Mouse (Mus musculus) splenic B cell, adult 2 months (primary cell): ENCODE results near the gene Sox5.

Experiments
- DNase-seq: peaks from one replicate; pipeline ENCODE4 v3.0.0-alpha.2; 2011; ENCODE audit warnings: low read depth, low spot score
- H3K27me3 ChIP-seq: 2 replicates; pipeline ENCODE4 v1.6.1; 2012; ENCODE audit warnings: mild to moderate bottlenecking, low read length, moderate library complexity, mixed read lengths; ENCODE audit not compliant: control insufficient read depth, poor library complexity, insufficient read depth, severe bottlenecking
- H3K36me3 ChIP-seq: 2 replicates; pipeline ENCODE4 v1.6.1; 2012; ENCODE audit warnings: mild to moderate bottlenecking, low read length, moderate library complexity, mixed read lengths; ENCODE audit not compliant: control insufficient read depth, poor library complexity, insufficient read depth, severe bottlenecking

The Sox5 gene

DNA sequence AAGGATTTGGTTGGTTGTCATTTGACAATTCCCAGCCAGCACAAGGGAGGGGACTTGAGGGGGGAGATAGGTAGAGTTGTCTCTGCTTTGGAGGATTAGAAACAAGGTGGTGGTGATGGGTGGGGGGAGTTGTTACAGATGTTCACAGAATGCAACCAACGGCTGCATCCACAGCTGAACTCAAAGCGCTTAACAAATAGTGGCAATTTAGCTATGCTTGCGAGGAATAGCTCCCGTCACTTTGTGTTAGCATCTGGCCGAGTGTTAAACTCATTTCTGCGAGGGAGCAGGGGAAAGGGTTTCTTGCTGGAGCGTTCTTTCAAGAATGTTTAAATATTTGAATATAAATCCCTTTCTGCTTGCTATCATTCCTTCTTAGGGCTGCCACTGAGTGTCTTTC lies 921.7 kb downstream of the Sox5 start:
- DNase-seq = no peak
- Histone ChIP-seq H3K36me3 (no peaks in the 10 kb centered on the region), H3K27me3 (no peaks in the 10 kb centered on the region)

DNA sequence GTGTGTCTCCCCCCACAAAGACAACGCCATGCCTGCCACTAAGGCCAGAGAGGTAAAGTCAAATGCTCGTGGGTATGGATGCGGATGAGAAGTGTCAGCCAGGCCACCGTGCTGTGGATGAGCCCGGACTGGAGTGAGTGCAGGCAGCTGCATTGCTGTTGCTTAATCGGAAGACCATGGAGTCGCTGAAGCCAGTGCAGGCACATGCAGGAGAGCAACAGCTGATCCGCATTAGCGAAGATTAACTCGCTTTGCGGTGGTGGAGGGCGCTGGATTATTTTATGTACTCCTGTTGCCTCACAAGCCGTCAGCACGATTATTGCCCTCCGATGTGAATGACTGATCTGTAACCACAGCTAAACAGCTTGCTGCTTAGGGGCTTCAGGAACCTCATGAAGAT lies 922.2 kb downstream of the Sox5 start:
- no peak for DNase-seq
- Histone ChIP-seq H3K27me3 (no peaks in the 10 kb centered on the region), H3K36me3 (no peaks in the 10 kb centered on the region)

DNA sequence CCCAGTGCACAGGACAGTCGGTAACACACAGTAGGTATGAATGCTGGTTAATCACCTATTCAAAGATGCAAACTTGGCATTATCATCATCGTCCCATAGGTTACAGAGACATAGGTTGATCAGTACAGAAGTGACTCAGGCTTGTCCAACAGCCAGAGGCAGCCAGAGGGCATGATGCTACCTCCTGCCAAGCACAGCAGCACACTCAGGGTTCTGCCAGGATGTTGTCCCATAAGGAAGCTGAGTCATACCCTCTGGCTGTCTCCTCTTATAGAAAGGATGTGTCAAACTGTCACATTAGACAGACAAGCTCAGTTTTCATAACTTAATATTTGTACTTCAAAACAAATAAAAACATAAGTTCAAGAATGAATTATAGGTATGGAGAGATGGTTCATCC lies 923.2 kb downstream of the Sox5 start:
- Histone ChIP-seq H3K27me3 (no peaks in the 10 kb centered on the region), H3K36me3 (no peaks in the 10 kb centered on the region)
- DNase-seq = no peak

DNA sequence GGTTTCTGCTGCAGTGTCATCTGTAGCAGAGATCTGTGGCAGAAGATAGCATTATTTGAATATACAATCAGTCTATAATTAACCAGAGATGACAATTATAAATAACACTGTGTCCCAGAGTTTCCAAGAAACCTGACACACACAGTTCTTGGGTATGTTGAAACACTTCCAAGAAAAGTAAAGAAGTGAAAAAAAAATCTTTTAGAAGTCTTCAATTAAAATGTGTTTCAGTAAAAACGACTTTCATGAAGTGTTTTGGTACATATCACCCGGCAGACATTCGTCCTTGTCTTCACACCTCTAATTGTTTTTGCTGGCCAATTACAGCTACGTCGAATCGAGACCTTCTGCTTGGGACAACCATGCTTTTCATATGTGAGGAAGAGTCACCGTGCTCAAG lies 924.4 kb downstream of the Sox5 start:
- H3K27me3 ChIP-seq = no peaks in the 10 kb centered on the region
- no peaks in the 10 kb centered on the region for H3K36me3 ChIP-seq
- DNase-seq = no peak

DNA sequence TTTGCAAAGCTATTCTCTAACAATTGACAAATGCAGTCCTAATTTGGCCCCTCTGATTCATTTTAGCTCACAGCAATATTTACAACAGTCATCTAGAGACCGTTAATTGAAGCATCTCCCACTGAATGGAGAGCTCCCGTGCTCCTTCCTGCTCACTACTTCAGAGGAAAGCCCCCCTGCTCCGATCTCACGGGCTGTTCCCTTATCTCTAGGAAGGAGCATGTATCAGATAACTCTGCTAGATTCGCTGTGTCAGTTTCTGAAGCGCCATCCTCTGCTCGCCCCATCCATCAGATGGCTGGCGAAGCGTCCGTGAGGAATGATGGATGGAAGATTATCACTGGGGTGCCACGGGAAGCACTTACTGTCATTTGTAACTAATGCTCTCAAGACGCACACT lies 926.4 kb downstream of the Sox5 start:
- H3K36me3 ChIP-seq = no peaks in the 10 kb centered on the region
- DNase-seq = no peak
- H3K27me3 ChIP-seq = no peaks in the 10 kb centered on the region

DNA sequence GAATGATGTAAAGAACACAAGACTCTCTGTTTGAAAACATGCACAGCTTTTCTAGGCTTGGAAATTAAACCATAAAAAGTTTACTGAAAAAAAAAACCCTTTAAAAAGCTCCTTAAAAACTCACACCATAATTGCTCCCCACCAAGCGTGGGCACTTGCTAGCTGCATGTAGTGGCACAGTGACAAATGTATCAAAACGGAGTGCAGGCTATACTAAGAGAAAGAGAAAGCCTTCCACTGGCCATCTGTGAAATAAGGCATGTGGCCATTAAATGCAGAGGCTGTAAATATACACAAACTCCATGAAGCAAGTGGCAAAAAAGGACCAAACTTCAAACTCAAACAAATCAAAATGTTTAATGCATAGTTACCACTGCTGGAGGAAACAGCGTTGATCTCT lies 927.7 kb downstream of the Sox5 start:
- H3K36me3 ChIP-seq = no peaks in the 10 kb centered on the region
- H3K27me3 ChIP-seq = no peaks in the 10 kb centered on the region
- no peak for DNase-seq

DNA sequence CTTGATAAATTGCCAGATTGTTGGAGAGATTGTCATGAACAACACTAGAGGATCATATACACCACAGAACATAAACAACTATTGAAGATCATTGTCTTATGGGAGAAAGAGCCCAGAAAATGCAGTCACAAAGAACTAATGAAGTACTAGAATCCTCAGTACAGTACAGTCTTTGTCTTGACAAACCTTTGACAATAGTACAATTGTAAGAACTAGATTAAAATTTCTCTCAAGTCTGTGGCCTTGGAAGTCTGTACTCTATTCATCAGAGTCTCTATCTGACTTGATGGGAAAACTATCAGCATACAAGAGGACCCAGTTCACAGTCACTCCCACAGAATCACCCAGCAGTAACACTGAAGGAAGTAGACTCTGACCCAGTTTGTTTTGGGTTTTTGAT lies 936.0 kb downstream of the Sox5 start:
- DNase-seq = no peak

DNA sequence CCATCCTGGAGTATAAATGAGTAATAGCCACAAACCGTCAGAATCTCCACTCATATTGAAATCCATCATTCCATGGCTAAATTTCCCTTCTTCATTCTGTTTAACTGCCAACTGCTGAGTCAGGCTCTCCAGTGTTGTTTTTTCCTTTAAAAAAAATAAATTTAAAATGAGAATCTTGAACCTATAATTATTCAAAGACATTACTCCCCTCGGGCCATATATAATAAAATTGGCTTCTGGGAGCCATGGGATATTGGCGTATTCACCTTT lies 937.1 kb downstream of the Sox5 start:
- Histone ChIP-seq H3K36me3 (no peaks in the 10 kb centered on the region), H3K27me3 (no peaks in the 10 kb centered on the region)
- no peak for DNase-seq

More for the DNA sequence above, 936.0 kb downstream of the Sox5 start:
- Histone ChIP-seq H3K27me3 (no peaks in the 10 kb centered on the region), H3K36me3 (no peaks in the 10 kb centered on the region)

DNA sequence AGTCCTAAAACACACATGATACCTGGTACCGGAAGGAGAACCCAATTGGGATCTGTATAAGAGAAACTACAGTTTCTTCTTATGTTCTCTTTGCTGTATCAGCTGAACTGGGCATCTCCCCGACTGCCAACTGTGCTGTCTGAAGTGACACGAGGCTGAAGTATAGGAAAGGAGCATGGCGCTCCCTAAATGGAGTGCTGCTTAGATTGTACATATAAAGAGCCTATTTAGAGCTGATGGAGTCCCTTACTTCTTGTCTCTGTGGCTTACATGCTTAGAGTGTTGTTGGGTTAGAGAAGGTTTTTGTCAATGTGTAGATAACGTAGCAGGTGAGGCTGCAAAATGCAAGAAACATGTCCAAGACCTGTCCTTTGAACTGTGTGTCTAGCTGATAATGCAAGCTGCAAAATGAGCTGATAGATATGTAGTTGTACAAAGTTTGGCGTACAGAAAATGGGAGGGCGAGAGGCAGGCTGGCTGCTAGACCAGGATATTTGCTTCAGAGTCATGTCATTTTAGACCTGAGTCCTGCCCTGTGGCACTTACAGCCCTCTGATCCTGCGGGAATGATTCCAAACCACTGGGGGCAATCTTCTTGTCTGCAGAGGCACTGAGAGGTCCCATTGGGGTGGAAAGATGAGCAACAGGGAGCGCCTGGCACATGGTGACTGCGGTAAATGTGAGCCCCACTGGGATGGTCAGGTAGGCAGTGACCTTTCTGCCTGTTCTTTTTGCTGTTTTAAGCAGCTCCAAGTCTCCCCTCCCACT lies 937.7 kb downstream of the Sox5 start:
- no peaks in the 10 kb centered on the region for H3K27me3 ChIP-seq
- no peak for DNase-seq
- no peaks in the 10 kb centered on the region for H3K36me3 ChIP-seq

DNA sequence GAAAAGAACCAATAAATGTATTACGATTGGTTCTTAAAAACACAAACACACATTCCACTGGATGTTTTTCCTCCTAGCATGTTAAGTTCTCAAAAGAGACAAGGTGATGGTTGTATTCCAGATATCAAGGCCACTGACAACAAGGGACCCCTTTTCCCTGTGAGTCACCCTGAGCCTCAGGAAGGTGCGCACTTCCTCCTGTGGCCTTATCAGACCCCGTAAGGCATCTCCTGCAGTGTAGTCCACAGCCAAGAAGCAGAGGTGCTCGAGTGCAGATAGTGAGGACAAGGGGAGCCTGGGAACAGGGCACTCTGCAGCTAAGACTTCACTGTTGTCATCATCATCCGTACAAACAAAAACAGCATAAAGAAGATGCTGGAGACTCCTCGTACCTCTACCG lies 939.8 kb downstream of the Sox5 start:
- H3K36me3 ChIP-seq = no peaks in the 10 kb centered on the region
- H3K27me3 ChIP-seq = no peaks in the 10 kb centered on the region
- DNase-seq = no peak

DNA sequence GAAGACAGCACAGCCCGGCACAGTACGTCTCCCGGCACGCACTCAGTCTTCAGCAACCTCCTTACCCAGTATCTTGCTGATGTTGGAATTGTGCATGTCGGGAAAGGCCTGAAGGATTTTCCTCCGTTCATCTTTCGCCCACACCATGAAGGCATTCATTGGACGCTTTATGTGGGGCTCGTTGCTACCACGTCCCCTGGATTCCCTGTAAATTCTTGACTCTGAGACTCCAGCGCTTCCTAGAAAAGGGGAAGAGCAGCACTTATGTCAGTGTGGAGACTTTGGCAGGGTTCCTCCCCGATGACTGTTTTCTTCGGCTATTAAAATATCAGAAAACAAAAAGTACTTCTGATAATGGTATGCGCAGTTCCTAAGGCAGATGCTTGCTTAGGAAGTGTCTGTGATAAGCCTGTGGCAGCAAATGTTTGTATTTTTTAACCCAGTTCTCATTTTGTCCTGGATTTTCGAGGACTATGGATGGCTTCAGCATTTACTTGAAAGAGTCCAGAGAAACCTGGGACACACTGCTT lies 940.6 kb downstream of the Sox5 start:
- Histone ChIP-seq H3K27me3 (no peaks in the 10 kb centered on the region), H3K36me3 (no peaks in the 10 kb centered on the region)
- no peak for DNase-seq

DNA sequence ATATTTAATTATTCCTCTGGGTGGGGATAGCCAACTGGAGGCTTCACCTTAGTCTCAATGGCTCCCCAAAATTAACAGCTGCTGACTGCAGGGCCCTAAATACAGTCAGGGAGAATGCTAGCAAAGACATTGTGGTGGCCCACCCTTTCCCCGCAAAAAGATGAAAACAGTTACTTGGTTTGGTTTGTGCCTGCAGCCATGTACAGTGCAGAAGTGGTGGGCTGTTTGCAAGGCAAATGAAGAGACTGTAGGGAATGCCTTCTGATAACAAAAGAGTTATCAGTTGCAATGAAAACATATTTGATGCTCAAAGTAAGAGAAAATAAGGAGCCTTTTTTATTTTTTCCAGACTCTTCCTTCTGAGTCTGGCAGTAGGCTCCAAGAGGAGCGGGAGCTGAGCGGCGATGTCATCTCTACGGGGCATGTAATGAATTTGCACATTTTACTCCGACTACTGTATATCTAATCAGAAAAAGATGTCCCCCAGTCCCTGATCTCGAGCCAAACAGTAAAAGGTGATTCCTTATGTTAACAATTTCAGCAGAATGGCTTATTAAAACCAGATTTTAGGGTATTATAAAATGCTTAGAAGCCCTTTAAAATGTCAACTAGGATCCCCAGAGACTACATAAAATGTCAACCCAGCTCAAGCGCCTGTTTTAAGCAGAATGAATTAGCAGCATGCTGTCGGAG lies 943.2 kb downstream of the Sox5 start:
- Histone ChIP-seq H3K36me3 (no peaks in the 10 kb centered on the region), H3K27me3 (no peaks in the 10 kb centered on the region)
- no peak for DNase-seq

DNA sequence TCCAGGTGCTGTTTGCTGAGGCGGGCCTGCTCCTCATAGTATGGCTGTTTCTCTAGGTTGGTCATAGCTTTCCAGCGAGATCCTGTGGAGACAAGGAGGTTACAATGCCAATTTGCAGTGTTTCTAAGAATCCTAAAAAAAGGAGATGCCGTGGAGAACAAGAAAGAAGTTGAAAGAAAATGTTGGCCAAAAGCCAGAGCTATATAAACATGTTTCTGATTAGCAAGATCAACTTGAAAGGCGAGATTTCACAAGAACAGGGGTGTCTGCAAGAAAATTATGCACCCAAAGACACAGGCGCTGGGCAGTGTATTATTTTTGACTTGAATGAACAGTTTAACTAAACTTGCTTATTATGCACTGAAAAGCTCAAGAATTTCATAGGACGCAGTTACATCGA lies 946.4 kb downstream of the Sox5 start:
- H3K36me3 ChIP-seq = no peaks in the 10 kb centered on the region
- no peak for DNase-seq
- no peaks in the 10 kb centered on the region for H3K27me3 ChIP-seq

DNA sequence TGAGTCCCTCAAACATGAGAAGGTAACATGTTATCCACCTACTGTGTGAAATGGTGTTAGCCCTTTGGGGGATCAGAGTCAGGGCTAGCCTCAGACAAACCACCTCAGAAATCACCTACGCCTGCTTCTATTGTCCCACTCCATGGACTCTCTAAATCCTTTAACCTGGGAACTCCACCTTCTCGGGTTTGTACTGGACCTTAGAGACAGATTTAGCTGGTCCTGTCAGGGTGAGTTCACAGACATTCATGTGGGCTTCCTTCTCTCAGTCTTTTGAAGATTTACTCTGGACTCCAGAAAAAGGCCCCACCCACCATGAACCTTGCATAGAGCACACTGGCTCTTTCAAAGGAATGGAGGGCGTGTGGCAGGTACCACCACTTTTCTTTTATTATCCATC lies 947.8 kb downstream of the Sox5 start:
- H3K36me3 ChIP-seq = no peaks in the 10 kb centered on the region
- H3K27me3 ChIP-seq = no peaks in the 10 kb centered on the region
- DNase-seq = no peak

DNA sequence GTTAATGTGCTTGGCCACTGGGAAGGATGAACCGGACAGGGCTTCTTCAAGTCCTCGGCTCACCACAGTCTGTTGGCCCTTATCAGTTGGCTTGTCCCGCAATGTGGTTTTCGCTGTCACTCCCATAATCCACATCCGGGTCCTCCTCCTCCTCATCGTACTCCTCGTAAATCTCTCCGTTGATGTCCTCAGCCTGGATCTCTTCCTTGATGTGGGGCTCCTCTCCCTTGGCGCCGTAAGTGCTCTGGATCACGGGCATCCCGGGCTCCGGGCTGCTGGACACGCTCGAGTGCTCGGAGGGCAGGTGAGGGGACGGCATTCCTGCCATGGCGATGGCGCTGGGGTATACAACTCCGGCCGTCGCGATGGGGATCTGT lies 948.6 kb downstream of the Sox5 start:
- DNase-seq = no peak
- no peaks in the 10 kb centered on the region for H3K36me3 ChIP-seq
- H3K27me3 ChIP-seq = no peaks in the 10 kb centered on the region
